ENCODE assay signal across 8 mouse cellular contexts in the genomic region with DNA sequence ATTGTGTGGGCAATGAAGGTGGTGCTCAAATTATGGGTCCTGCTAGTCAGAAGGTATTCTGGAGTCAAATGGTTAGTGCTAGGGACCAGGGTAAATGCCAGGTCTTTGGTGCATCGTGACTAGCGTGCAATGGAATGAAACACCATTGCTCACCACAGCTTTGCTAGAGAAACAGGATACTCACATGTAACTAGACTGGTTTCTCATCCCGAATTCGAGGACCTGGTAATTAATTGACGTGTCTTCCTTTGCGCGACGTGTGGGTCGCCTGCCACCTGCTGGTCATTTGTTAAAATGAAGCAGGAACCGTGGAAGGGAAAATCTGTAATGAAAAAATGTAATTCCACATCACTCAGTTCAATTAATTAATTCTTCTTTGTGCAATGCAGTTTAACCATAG. TPM values are rescaled to one million over a fixed set of nuclear protein-coding genes. Genes with fewer than 3 reads are reported as not detected.
DNase-seq lines count a peak whose midpoint lies in the region; ATAC-seq and TF ChIP-seq lines count a peak whose summit lies in the region.
"Had no signal": no experiment of that assay in that cellular context is flagged by ENCODE, and none has a peak within 500 bp of the region (broad histone marks: within the 10 kb centered on the region; RNA-seq: fewer than 3 reads in every experiment).

No protein-coding gene starts in this region.

- peaks cover 10% of the 10 kb centered on the region; the same call in 1 of the 2 replicates for H3K4me1 ChIP-seq in hindbrain, embryonic 11.5 days (replicated peaks; ENCODE audit: control insufficient read depth, insufficient read depth, low read length)
- no peaks in the 10 kb centered on the region for H3K4me1 ChIP-seq in lung, embryonic 14.5 days (ENCODE audit: insufficient read depth)

- no peak overlapping the region for H3K9ac ChIP-seq in hindbrain, embryonic 11.5 days (ENCODE audit: low read depth, low read length)
- no peak overlapping the region for H3K9ac ChIP-seq in lung, embryonic 14.5 days

- no peak overlapping the region for H3K4me2 ChIP-seq in hindbrain, embryonic 11.5 days (replicated peaks; ENCODE audit: low read depth, low read length)
- H3K4me2 ChIP-seq in lung, embryonic 14.5 days, result no peak overlapping the region

- no peak for ATAC-seq in hindbrain, embryonic 11.5 days (ENCODE audit: low FRiP score)
- ATAC-seq in lung, embryonic 14.5 days (ENCODE audit: insufficient read depth), result no peak

- H3K27me3 ChIP-seq in hindbrain, embryonic 11.5 days (ENCODE audit: control insufficient read depth, insufficient read depth, low read length), result peaks cover 2% of the 10 kb centered on the region; the same call in 1 of the 2 replicates
- H3K27me3 ChIP-seq in lung, embryonic 14.5 days (ENCODE audit: insufficient read depth, low read length), result peaks cover 42% of the 10 kb centered on the region

- peak; percentile 86 for TF ChIP-seq CTCF in lung, embryonic 14.5 days (IDR thresholded peaks at IDR 0.05; ENCODE audit: low read depth)

- no peaks in the 10 kb centered on the region for H3K9me3 ChIP-seq in hindbrain, embryonic 11.5 days (ENCODE audit: control insufficient read depth, low read length)
- H3K9me3 ChIP-seq in lung, embryonic 14.5 days (ENCODE audit: low read depth, low read length), result no peaks in the 10 kb centered on the region

- H3K27ac ChIP-seq in hindbrain, embryonic 11.5 days (ENCODE audit: low read depth, low read length), result no peak overlapping the region
- no peak overlapping the region for H3K27ac ChIP-seq in lung, embryonic 14.5 days (ENCODE audit: low read depth)
- H3K27ac ChIP-seq: macrophage had no signal

- peak; percentile 55 for DNase-seq in right cerebral cortex, adult 18-20 months
- no peak for DNase-seq in right cerebral cortex, postnatal 36 days (ENCODE audit: low spot score in 2 of 2)
- DNase-seq in adrenal gland, adult 8-10 months, result peak; percentile 21
- DNase-seq in embryo, embryonic 10.5 days (ENCODE audit: low spot score), result peak; percentile 77
- peak; percentile 78 for DNase-seq in hindbrain, embryonic 11.5 days (ENCODE audit: low spot score)
- DNase-seq in lung, embryonic 14.5 days, result peak; percentile 76
- DNase-seq in retina, embryonic 14.5 days (ENCODE audit: low spot score), result peak; percentile 79

- WGBS in hindbrain, embryonic 11.5 days, result 3% methylated on average over 10 of the region's 10 CpGs
- WGBS in lung, embryonic 14.5 days, result under 1% methylated on average over 10 of the region's 10 CpGs

- no peak overlapping the region for H3K4me3 ChIP-seq in hindbrain, embryonic 11.5 days (ENCODE audit: low read depth, low read length)
- H3K4me3 ChIP-seq in lung, embryonic 14.5 days (ENCODE audit: low read depth, low read length), result no peak overlapping the region

- H3K36me3 ChIP-seq in hindbrain, embryonic 11.5 days (ENCODE audit: control insufficient read depth, insufficient read depth, low read length), result no peaks in the 10 kb centered on the region
- no peaks in the 10 kb centered on the region for H3K36me3 ChIP-seq in lung, embryonic 14.5 days (ENCODE audit: insufficient read depth)

RNA-seq across cellular contexts. Expression of a gene that starts 10.5 kb away (rescaled TPM):
- 1 to 10 TPM; 1.1 to 2.8 (median 2.0) TPM for total RNA-seq in adrenal gland, adult 8-10 months (2022)
- polyA plus RNA-seq in hindbrain, embryonic 11.5 days (2014; fragmentation: Nextera tagmentation; extraction: Ambion mirVana), result 42.4 and 51.0 TPM in 2 replicates
- polyA plus RNA-seq in lung, embryonic 14.5 days (2014; fragmentation: Nextera tagmentation; extraction: Ambion mirVana), result 3.3 and 4.1 TPM in 2 replicates
- polyA plus RNA-seq: macrophage had no signal

RNA-seq across cellular contexts. Expression of a gene that starts 17.6 kb away (rescaled TPM):
- under 1 TPM in 2 of 4 experiments, not detected in 2; 0.52 to 0.86 TPM for total RNA-seq in adrenal gland, adult 8-10 months (2022)
- polyA plus RNA-seq in hindbrain, embryonic 11.5 days (2014; fragmentation: Nextera tagmentation; extraction: Ambion mirVana), result 0.31 and 0.46 TPM in 2 replicates
- not detected in 2 replicates for polyA plus RNA-seq in lung, embryonic 14.5 days (2014; fragmentation: Nextera tagmentation; extraction: Ambion mirVana)
- polyA plus RNA-seq: macrophage had no signal

Comparison
In these comparisons a context has a peak if more than half of its experiments do, and no peak if none do; other contexts are left out.
1. DNase-seq: peak in right cerebral cortex, adult 18-20 months (single experiment), adrenal gland, adult 8-10 months (single experiment), embryo, embryonic 10.5 days (single experiment), hindbrain, embryonic 11.5 days (single experiment), lung, embryonic 14.5 days (single experiment) and retina, embryonic 14.5 days (single experiment); none in right cerebral cortex, postnatal 36 days (0 of 2).